Mouse (Mus musculus) heart, postnatal 10 days (tissue): ENCODE measurements around the gene Vps37c. TPM values are rescaled to one million over a fixed set of nuclear protein-coding genes. Genes with fewer than 3 reads are reported as not detected.

ENCODE experiments used
- DNase-seq, 2 experiments: peaks; one replicate each; pipeline ENCODE4 v3.0.0; 2021
- intact Hi-C: fragments of 180-260 bp; cut with DNase I; formaldehyde crosslinking; loops from one replicate; pipeline ENCODE4 v1.15.1; 2025
- total RNA-seq, 2 experiments: library from RNA; stranded (reverse); gene quantifications; 2 replicates each; pipeline ENCODE4 v1.2.3; 2021

Vps37c gene
- total RNA-seq, 2 experiments from 2014 or later, result 23.3 to 27.1 TPM

- intact Hi-C loops, result loop anchor here (5.0 kb wide), 1 partner anchor 265 kb away; no protein-coding TSS in a partner anchor
- DNase-seq, result no peak
These were observed 23.7 kb downstream of the Vps37c start for GRCm38 (mm10) chr19:10712194-10712593.

GRCm38 (mm10) chr19:10712646-10713045 is 24.1 kb downstream of the Vps37c start:
- intact Hi-C loops, result loop anchor here (5.0 kb wide), 1 partner anchor 265 kb away; no protein-coding TSS in a partner anchor
- DNase-seq, result no peak

- intact Hi-C loops, result loop anchor here (5.0 kb wide), 1 partner anchor 264 kb away; no protein-coding TSS in a partner anchor
- no peak for DNase-seq
These were observed 25.0 kb downstream of the Vps37c start for GRCm38 (mm10) chr19:10713551-10713950.

- intact Hi-C loops, result loop anchor here (1.0 to 5.0 kb wide), 3 partner anchors 117 to 263 kb away; no protein-coding TSS in a partner anchor
- DNase-seq, result no peak
These were observed 25.6 kb downstream of the Vps37c start for GRCm38 (mm10) chr19:10714168-10714567.

GRCm38 (mm10) chr19:10714682-10715475 is 26.3 kb downstream of the Vps37c start:
- intact Hi-C loops, result loop anchor here (1.0 to 5.0 kb wide), 4 partner anchors 67 to 262 kb away; no protein-coding TSS in a partner anchor
- peak; percentile 78 to 88 for DNase-seq

GRCm38 (mm10) chr19:10715476-10715875 is 26.9 kb downstream of the Vps37c start:
- intact Hi-C loops, result loop anchor here (2.0 to 5.0 kb wide), 2 partner anchors 67 to 243 kb away; no protein-coding TSS in a partner anchor
- no peak for DNase-seq

- intact Hi-C loops, result loop anchor here (5.0 kb wide), 1 partner anchor 64 kb away; no protein-coding TSS in a partner anchor
- DNase-seq, result peak in 1 of 2 experiments; percentile 57
These were observed 29.8 kb downstream of the Vps37c start for GRCm38 (mm10) chr19:10718251-10718775.

GRCm38 (mm10) chr19:10719751-10720150 is 31.2 kb downstream of the Vps37c start:
- DNase-seq, result no peak
- intact Hi-C loops, result loop anchor here (5.0 kb wide), 1 partner anchor 63 kb away; no protein-coding TSS in a partner anchor

- intact Hi-C loops, result no loop called here
- DNase-seq, result no peak
These were observed 32.0 kb downstream of the Vps37c start for GRCm38 (mm10) chr19:10720524-10720923.

GRCm38 (mm10) chr19:10721064-10721463 is 32.5 kb downstream of the Vps37c start:
- intact Hi-C loops, result no loop called here
- no peak for DNase-seq

- intact Hi-C loops, result no loop called here
- no peak for DNase-seq
These were observed 34.5 kb downstream of the Vps37c start for GRCm38 (mm10) chr19:10723084-10723483.

GRCm38 (mm10) chr19:10723649-10724048 is 35.1 kb downstream of the Vps37c start:
- DNase-seq, result no peak
- intact Hi-C loops, result no loop called here

- no peak for DNase-seq
- intact Hi-C loops, result no loop called here
These were observed 36.3 kb downstream of the Vps37c start for GRCm38 (mm10) chr19:10724629-10725363.

GRCm38 (mm10) chr19:10729889-10730288 is 41.4 kb downstream of the Vps37c start:
- no peak for DNase-seq
- intact Hi-C loops, result no loop called here

- DNase-seq, result no peak
- intact Hi-C loops, result no loop called here
These were observed 41.9 kb downstream of the Vps37c start for GRCm38 (mm10) chr19:10730469-10730868.

GRCm38 (mm10) chr19:10731975-10732374 is 43.4 kb downstream of the Vps37c start:
- intact Hi-C loops, result no loop called here

GRCm38 (mm10) chr19:10732741-10733140 is 44.2 kb downstream of the Vps37c start:
- intact Hi-C loops, result no loop called here

More at GRCm38 (mm10) chr19:10731975-10732374, 43.4 kb downstream of the Vps37c start:
- no peak for DNase-seq

GRCm38 (mm10) chr19:10733501-10734127 is 45.1 kb downstream of the Vps37c start:
- intact Hi-C loops, result no loop called here
- peak; percentile 64 to 65 for DNase-seq

More at GRCm38 (mm10) chr19:10732741-10733140, 44.2 kb downstream of the Vps37c start:
- DNase-seq, result no peak

- intact Hi-C loops, result no loop called here
- DNase-seq, result no peak
These were observed 46.0 kb downstream of the Vps37c start for GRCm38 (mm10) chr19:10734554-10734953.

GRCm38 (mm10) chr19:10735061-10735460 is 46.5 kb downstream of the Vps37c start:
- intact Hi-C loops, result no loop called here
- DNase-seq, result no peak
